Mouse (Mus musculus) kidney, embryonic 16.5 days (tissue): ENCODE measurements at regions not wholly inside any gene's neighbourhood (a gene's known extent, or its start where the extent isn't known, plus 50 kb on each side); places are given as distances from the start of the nearest gene placed in this dataset.

Experiments
- ATAC-seq: fragments of 200-750 bp; cut with Nextera tagmentation; 2 replicates; pipeline ENCODE4 v1.8.0; 2017; ENCODE audit warnings: moderate TSS enrichment; ENCODE audit not compliant: low FRiP score, low TSS enrichment
- H3K27ac ChIP-seq: fragments of 300-500 bp; sonication (generic); 2 replicates; pipeline ENCODE4 v1.5.1; 2014; ENCODE audit warnings: low read length
- H3K27me3 ChIP-seq: fragments of 300-500 bp; sonication (generic); 2 replicates; pipeline ENCODE4 v1.6.1; 2014; ENCODE audit warnings: low read length, control low read depth, mixed read lengths; ENCODE audit not compliant: insufficient read depth
- H3K36me3 ChIP-seq: fragments of 300-500 bp; sonication (generic); 2 replicates; pipeline ENCODE4 v1.6.1; 2014; ENCODE audit warnings: low read length, control low read depth, mixed read lengths; ENCODE audit not compliant: insufficient read depth
- H3K4me1 ChIP-seq: fragments of 300-500 bp; sonication (generic); 2 replicates; pipeline ENCODE4 v1.6.1; 2014; ENCODE audit warnings: low read length, control low read depth, mixed read lengths; ENCODE audit not compliant: insufficient read depth
- H3K4me2 ChIP-seq: fragments of 300-500 bp; sonication (generic); replicated peaks from 2 replicates; pipeline ENCODE4 v1.6.1; 2014; ENCODE audit warnings: low read depth, low read length
- H3K4me3 ChIP-seq: fragments of 300-500 bp; sonication (generic); 2 replicates; pipeline ENCODE4 v1.5.1; 2014; ENCODE audit warnings: mild to moderate bottlenecking, low read length
- H3K9ac ChIP-seq: fragments of 300-500 bp; sonication (generic); replicated peaks from 2 replicates; pipeline ENCODE4 v1.6.1; 2014; ENCODE audit warnings: low read length
- H3K9me3 ChIP-seq: fragments of 300-500 bp; sonication (generic); 2 replicates; pipeline ENCODE4 v1.6.1; 2016; ENCODE audit warnings: low read length, control low read depth
- WGBS: fragments of 180-500 bp; shearing (Covaris S2); extraction: QIAGEN DNeasy Blood & Tissue Kit; methylation state at CpG from one replicate; pipeline ENCODE4 v1.1.7; 2014; 5-methylcytosine and 5-hydroxymethylcytosine counted together

GRCm38 (mm10) chr8:54446370-54446769 lies 83.0 kb upstream of the Asb5 start:
- ATAC-seq: no peak
- Histone ChIP-seq H3K4me3 (no peak overlapping the region), H3K27me3 (no peaks in the 10 kb centered on the region), H3K27ac (no peak overlapping the region), H3K36me3 (no peaks in the 10 kb centered on the region), H3K4me1 (no peaks in the 10 kb centered on the region), H3K9me3 (no peaks in the 10 kb centered on the region), H3K4me2 (no peak overlapping the region), H3K9ac (no peak overlapping the region)
- 39% methylated on average over 5 of the region's 5 CpGs for WGBS

- Histone ChIP-seq H3K4me2 (no peak overlapping the region), H3K36me3 (no peaks in the 10 kb centered on the region), H3K27me3 (no peaks in the 10 kb centered on the region), H3K9me3 (no peaks in the 10 kb centered on the region), H3K9ac (no peak overlapping the region), H3K4me1 (no peaks in the 10 kb centered on the region), H3K4me3 (no peak overlapping the region), H3K27ac (no peak overlapping the region)
- no peak for ATAC-seq
Measured at GRCm38 (mm10) chr8:54449811-54450210, 79.6 kb upstream of the Asb5 start.

DNA sequence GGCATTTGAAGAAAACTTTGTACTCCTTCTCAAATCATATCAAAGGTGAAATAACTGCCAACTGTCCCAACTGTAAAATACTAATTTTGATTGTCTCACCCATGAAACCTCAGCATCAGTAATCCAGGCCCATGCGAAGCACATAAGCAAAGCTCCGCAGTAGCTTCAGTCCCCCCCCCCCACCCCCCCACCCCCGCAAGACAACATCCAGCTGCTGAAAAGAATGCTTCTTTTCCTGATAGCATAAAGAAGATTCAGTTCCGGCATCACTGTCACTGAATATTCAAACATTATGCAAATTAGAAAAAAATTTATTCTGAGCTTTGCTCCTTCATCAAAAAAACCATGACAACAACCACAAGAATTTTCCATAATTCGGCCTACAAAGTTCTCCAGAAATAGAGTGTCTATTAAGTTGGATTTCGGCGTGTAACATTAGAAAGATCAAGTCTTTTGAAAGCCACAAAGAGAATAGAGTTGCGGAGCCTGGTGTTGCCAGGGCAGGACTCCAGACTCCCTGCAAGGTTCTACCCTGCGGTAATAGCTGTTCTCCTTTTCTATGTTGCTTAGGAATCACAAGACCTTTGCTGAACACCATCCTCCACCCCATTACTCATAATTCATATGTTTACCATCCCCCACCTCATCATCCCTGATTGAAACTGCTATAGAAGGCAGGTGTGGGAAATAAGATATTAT lies 77.9 kb upstream of the Asb5 start:
- no peak overlapping the region for H3K4me2 ChIP-seq
- H3K4me3 ChIP-seq: no peak overlapping the region
- H3K27me3 ChIP-seq: no peaks in the 10 kb centered on the region
- ATAC-seq: no peak
- WGBS: 78% methylated on average over 9 of the region's 9 CpGs
- H3K9me3 ChIP-seq: no peaks in the 10 kb centered on the region
- H3K9ac ChIP-seq: no peak overlapping the region
- no peaks in the 10 kb centered on the region for H3K36me3 ChIP-seq
- no peak overlapping the region for H3K27ac ChIP-seq
- H3K4me1 ChIP-seq: no peaks in the 10 kb centered on the region

DNA sequence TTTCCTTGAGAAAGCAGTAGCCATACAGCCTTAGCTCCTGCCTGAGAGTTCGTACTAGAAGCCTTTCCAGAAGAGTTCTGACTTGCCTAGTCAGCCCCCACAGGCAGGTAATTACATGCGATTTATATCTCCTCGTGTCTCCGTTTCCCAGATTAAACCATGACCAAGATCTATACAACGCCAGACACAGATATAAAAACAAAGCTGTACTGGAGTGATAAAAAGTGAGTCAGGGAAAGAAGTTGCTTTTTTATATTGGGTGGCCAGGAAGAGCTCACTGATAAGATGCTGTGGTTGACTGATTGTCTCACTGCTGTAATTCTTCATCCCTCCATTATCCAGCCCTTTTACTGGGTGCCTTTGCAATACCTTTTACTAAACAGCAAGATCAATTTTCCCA lies 64.4 kb upstream of the Asb5 start:
- Histone ChIP-seq H3K27ac (no peak overlapping the region), H3K4me2 (no peak overlapping the region), H3K9ac (no peak overlapping the region), H3K4me1 (peaks cover 3% of the 10 kb centered on the region; the same call in 1 of the 2 replicates), H3K36me3 (no peaks in the 10 kb centered on the region), H3K9me3 (no peaks in the 10 kb centered on the region), H3K27me3 (no peaks in the 10 kb centered on the region), H3K4me3 (no peak overlapping the region)
- WGBS: 22% methylated on average over 5 of the region's 5 CpGs
- ATAC-seq: no peak

DNA sequence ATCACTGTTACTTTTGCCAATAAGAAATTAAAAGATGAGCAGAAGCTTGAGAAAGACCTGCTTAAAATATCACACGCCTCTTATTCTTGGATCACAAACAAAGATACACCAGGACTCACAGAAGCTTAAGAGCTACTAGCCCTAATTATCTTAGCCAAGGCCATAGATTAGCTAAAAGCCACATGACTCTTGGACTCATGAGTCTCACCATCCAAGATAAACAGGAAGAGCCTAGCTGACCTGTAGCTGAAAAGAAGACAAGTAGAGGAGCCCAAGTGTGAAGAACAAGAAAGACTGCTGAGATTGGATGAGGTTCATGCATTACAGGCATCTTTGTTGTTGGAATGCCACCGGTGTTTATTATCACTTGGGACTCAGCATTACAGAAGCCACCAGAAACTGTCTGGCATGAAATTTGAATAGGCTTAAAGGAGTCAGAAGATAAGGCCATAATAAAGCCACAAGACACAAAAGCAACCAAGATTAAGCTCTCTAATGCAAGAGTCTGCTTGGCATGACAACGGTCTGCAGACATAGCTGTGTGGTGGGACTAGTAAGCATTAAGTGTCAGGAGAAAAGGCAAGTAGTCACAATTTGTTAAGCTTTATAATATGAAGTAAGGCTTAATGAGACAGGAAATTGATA lies 63.8 kb upstream of the Asb5 start:
- ATAC-seq: no peak
- WGBS: 90% methylated on average over 3 of the region's 3 CpGs
- no peak overlapping the region for H3K4me3 ChIP-seq

More for the DNA sequence above, 63.8 kb upstream of the Asb5 start:
- Histone ChIP-seq H3K27me3 (no peaks in the 10 kb centered on the region), H3K27ac (no peak overlapping the region), H3K4me1 (peaks cover 3% of the 10 kb centered on the region; the same call in 1 of the 2 replicates), H3K9me3 (no peaks in the 10 kb centered on the region), H3K4me2 (no peak overlapping the region), H3K9ac (no peak overlapping the region), H3K36me3 (no peaks in the 10 kb centered on the region)
